Mouse (Mus musculus): ENCODE measurements around the gene Eif4g3. TPM values are rescaled to one million over a fixed set of nuclear protein-coding genes. Genes with fewer than 3 reads are reported as not detected.

Gene Eif4g3
- polyA plus RNA-seq, 1 experiment, result 382 TPM

DNA sequence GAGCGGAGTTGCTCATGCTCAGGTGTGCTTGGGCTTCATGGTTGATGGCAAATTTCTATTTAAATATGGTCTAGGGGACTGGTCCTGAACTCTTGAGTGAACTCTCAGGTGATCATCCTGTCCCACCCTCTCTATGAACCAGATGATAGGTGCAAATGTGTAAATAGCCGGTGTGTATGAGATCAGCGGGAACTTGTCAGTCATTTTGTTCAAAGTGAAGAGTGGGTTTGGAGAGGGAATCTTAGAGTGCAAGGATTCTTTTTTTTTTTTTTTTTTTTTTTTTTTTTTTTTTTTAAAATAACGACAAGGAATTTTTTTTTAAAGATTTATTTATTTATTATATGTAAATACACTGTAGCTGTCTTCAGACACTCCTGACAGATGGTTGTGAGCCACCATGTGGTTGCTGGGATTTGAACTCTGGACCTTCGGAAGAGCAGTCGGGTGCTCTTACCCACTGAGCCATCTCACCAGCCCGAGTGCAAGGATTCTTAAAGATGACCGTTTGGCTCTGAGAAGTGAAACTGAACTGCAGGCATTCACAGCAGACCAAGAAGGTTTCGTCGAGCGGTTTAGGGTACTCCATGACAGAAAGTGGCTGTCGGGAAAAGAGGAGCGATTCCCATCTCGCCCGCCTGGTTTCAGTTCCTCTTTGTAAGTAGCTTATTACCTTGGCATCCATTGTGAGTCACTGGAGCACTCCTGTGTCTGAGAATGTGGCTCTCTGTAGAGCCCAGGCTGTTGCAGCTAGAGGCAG, 21.1 kb downstream of the Eif4g3 start:
- TF ChIP-seq POLR2A (IDR thresholded peaks at IDR 0.05; ENCODE audit: insufficient read depth, low read depth, low read length) (no peak), CTCF (IDR thresholded peaks at IDR 0.05; ENCODE audit: insufficient read depth, low read depth, low read length) (no peak)
- Histone ChIP-seq H3K27ac (ENCODE audit: insufficient read depth, low read depth, low read length) (no peak overlapping the region), H3K4me3 (ENCODE audit: insufficient read depth, low read depth, low read length) (no peak overlapping the region), H3K4me1 (ENCODE audit: control insufficient read depth, insufficient read depth, low read length) (peaks cover 22% of the 10 kb centered on the region)
- 86% methylated on average over 15 of the region's 15 CpGs for WGBS

DNA sequence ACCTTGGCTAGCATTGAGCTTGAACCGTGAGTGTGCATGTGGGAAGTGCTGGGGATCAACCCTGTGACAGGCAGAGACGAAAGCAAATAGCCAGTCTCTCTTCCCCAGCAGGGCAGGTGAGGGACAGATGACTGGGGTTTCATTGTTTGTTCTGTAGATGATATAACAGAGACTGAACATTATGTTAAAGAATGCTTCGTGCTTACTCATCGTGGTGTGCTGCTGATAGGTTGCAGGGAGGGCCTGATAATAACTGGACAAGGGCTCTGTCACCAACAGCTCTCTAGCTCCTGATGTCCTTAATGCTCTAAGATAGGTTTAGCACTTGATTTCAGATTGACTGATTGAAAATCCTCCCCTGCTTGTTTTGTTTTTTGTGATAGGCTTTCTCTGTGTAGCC, 23.1 kb downstream of the Eif4g3 start:
- H3K4me3 ChIP-seq (ENCODE audit: insufficient read depth, low read depth, low read length), result no peak overlapping the region
- H3K4me1 ChIP-seq (ENCODE audit: control insufficient read depth, insufficient read depth, low read length), result peaks cover 26% of the 10 kb centered on the region
- WGBS, result 74% methylated on average over 4 of the region's 4 CpGs
- TF ChIP-seq CTCF (IDR thresholded peaks at IDR 0.05; ENCODE audit: insufficient read depth, low read depth, low read length), result no peak
- TF ChIP-seq POLR2A (IDR thresholded peaks at IDR 0.05; ENCODE audit: insufficient read depth, low read depth, low read length), result no peak
- no peak overlapping the region for H3K27ac ChIP-seq (ENCODE audit: insufficient read depth, low read depth, low read length)

- WGBS, result 50% methylated on average over 11 of the region's 11 CpGs
- no peak overlapping the region for H3K4me3 ChIP-seq (ENCODE audit: insufficient read depth, low read depth, low read length)
- H3K27ac ChIP-seq (ENCODE audit: insufficient read depth, low read depth, low read length), result 0 out of 2 replicates have a peak overlapping the region, but pooled peaks have one; percentile 5
- TF ChIP-seq CTCF (IDR thresholded peaks at IDR 0.05; ENCODE audit: insufficient read depth, low read depth, low read length) (no peak), POLR2A (IDR thresholded peaks at IDR 0.05; ENCODE audit: insufficient read depth, low read depth, low read length) (no peak)
- H3K4me1 ChIP-seq (ENCODE audit: control insufficient read depth, insufficient read depth, low read length), result peaks cover 24% of the 10 kb centered on the region
These were observed 24.3 kb downstream of the Eif4g3 start for GRCm38 (mm10) chr4:138017085-138017637.

GRCm38 (mm10) chr4:138018011-138018410, 25.2 kb downstream of the Eif4g3 start:
- 47% methylated on average over 6 of the region's 6 CpGs for WGBS
- Histone ChIP-seq H3K27ac (ENCODE audit: insufficient read depth, low read depth, low read length) (no peak overlapping the region), H3K4me3 (ENCODE audit: insufficient read depth, low read depth, low read length) (no peak overlapping the region), H3K4me1 (ENCODE audit: control insufficient read depth, insufficient read depth, low read length) (peaks cover 20% of the 10 kb centered on the region)
- no peak for TF ChIP-seq POLR2A (IDR thresholded peaks at IDR 0.05; ENCODE audit: insufficient read depth, low read depth, low read length)
- no peak for TF ChIP-seq CTCF (IDR thresholded peaks at IDR 0.05; ENCODE audit: insufficient read depth, low read depth, low read length)

- no peak overlapping the region for H3K27ac ChIP-seq (ENCODE audit: insufficient read depth, low read depth, low read length)
- no peak overlapping the region for H3K4me3 ChIP-seq (ENCODE audit: insufficient read depth, low read depth, low read length)
- peaks cover 29% of the 10 kb centered on the region for H3K4me1 ChIP-seq (ENCODE audit: control insufficient read depth, insufficient read depth, low read length)
- WGBS, result 85% methylated on average over 6 of the region's 6 CpGs
- TF ChIP-seq POLR2A (IDR thresholded peaks at IDR 0.05; ENCODE audit: insufficient read depth, low read depth, low read length), result no peak
- TF ChIP-seq CTCF (IDR thresholded peaks at IDR 0.05; ENCODE audit: insufficient read depth, low read depth, low read length), result no peak
These were observed 27.4 kb downstream of the Eif4g3 start for GRCm38 (mm10) chr4:138020231-138020630.

- no peak for TF ChIP-seq POLR2A (IDR thresholded peaks at IDR 0.05; ENCODE audit: insufficient read depth, low read depth, low read length)
- TF ChIP-seq CTCF (IDR thresholded peaks at IDR 0.05; ENCODE audit: insufficient read depth, low read depth, low read length), result no peak
- Histone ChIP-seq H3K27ac (ENCODE audit: insufficient read depth, low read depth, low read length) (no peak overlapping the region), H3K4me1 (ENCODE audit: control insufficient read depth, insufficient read depth, low read length) (peaks cover 26% of the 10 kb centered on the region), H3K4me3 (ENCODE audit: insufficient read depth, low read depth, low read length) (no peak overlapping the region)
- 71% methylated on average over 6 of the region's 6 CpGs for WGBS
These were observed 28.8 kb downstream of the Eif4g3 start for GRCm38 (mm10) chr4:138021651-138022050.

- no peak for TF ChIP-seq CTCF (IDR thresholded peaks at IDR 0.05; ENCODE audit: insufficient read depth, low read depth, low read length)
- H3K4me1 ChIP-seq (ENCODE audit: control insufficient read depth, insufficient read depth, low read length), result peaks cover 19% of the 10 kb centered on the region
- WGBS, result 69% methylated on average over 2 of the region's 2 CpGs
- H3K27ac ChIP-seq (ENCODE audit: insufficient read depth, low read depth, low read length), result no peak overlapping the region
- H3K4me3 ChIP-seq (ENCODE audit: insufficient read depth, low read depth, low read length), result no peak overlapping the region
These were observed 29.9 kb downstream of the Eif4g3 start for GRCm38 (mm10) chr4:138022761-138023160.

GRCm38 (mm10) chr4:138023403-138024100, 30.7 kb downstream of the Eif4g3 start:
- TF ChIP-seq POLR2A (IDR thresholded peaks at IDR 0.05; ENCODE audit: insufficient read depth, low read depth, low read length) (no peak), CTCF (IDR thresholded peaks at IDR 0.05; ENCODE audit: insufficient read depth, low read depth, low read length) (no peak)
- H3K27ac ChIP-seq (ENCODE audit: insufficient read depth, low read depth, low read length), result no peak overlapping the region
- 84% methylated on average over 9 of the region's 9 CpGs for WGBS
- H3K4me3 ChIP-seq (ENCODE audit: insufficient read depth, low read depth, low read length), result no peak overlapping the region
- H3K4me1 ChIP-seq (ENCODE audit: control insufficient read depth, insufficient read depth, low read length), result peaks cover 16% of the 10 kb centered on the region

- TF ChIP-seq CTCF (IDR thresholded peaks at IDR 0.05; ENCODE audit: insufficient read depth, low read depth, low read length), result no peak
- TF ChIP-seq POLR2A (IDR thresholded peaks at IDR 0.05; ENCODE audit: insufficient read depth, low read depth, low read length), result no peak
- H3K27ac ChIP-seq (ENCODE audit: insufficient read depth, low read depth, low read length), result no peak overlapping the region
- 77% methylated on average over 6 of the region's 6 CpGs for WGBS
- H3K4me3 ChIP-seq (ENCODE audit: insufficient read depth, low read depth, low read length), result no peak overlapping the region
- H3K4me1 ChIP-seq (ENCODE audit: control insufficient read depth, insufficient read depth, low read length), result peaks cover 7% of the 10 kb centered on the region
These were observed 36.3 kb downstream of the Eif4g3 start for GRCm38 (mm10) chr4:138029168-138029567.
